Mouse (Mus musculus): Measurements from ENCODE around the gene Chp1. TPM values are rescaled to one million over a fixed set of nuclear protein-coding genes. Genes with fewer than 3 reads are reported as not detected.

The Chp1 gene
- total RNA-seq, 4 experiments from 2014 or later = 148 to 177 (median 173) TPM

DNA sequence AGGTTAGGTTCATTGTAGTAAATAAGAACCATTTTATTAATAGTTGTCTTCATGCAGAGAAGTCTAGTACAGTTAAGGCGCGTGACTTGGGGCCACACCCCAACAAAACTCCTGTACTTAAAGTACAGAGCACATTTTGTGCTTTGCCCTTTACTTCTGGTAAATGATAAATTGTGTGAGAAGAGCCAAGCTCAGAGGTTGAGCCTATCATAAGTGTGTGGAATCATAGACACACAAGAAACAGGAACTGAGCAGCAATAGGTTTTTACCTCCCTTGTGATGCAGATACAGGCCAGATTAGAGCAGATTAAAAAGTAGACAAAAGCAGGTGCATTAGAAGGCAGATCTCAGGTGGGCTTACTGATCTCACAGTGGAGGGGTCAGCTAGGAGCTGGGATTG lies 73.8 kb downstream of the Chp1 start:
- no peak for DNase-seq (ENCODE audit: low spot score in 2 of 2)

Other genes starting within 250 kb of the Chp1 start
- 1 to 10 TPM; 2.1 to 3.7 (median 3.2) TPM for gene Dll4, start 221.9 kb upstream of the Chp1 start, total RNA-seq (2022)
- 1 to 10 TPM; 5.1 to 6.4 (median 6.4) TPM for gene Chac1, start 196.5 kb upstream of the Chp1 start, total RNA-seq (2022)
- gene Ino80, start 70.0 kb upstream of the Chp1 start, total RNA-seq (2022) = 10 to 100 TPM; 20.0 to 22.2 (median 20.8) TPM
- under 1 TPM; 0.74 to 0.89 (median 0.75) TPM for gene Exd1, start 70 bp upstream of the Chp1 start, total RNA-seq (2022)
- under 1 TPM; 0.31 to 0.75 (median 0.65) TPM for gene Nusap1, start 70.6 kb downstream of the Chp1 start, total RNA-seq (2022)
- 1 to 10 TPM in 1 of 4 experiments, under 1 TPM in 3; 0.33 to 1.2 (median 0.84) TPM for gene Oip5, start 70.8 kb downstream of the Chp1 start, total RNA-seq (2022)
- gene Ndufaf1, start 115.1 kb downstream of the Chp1 start, total RNA-seq (2022) = 10 to 100 TPM; 28.8 to 35.1 (median 29.7) TPM
- gene Rtf1, start 127.4 kb downstream of the Chp1 start, total RNA-seq (2022) = 10 to 100 TPM; 53.9 to 57.2 (median 56.1) TPM
- gene Itpka, start 194.6 kb downstream of the Chp1 start, total RNA-seq (2022) = 100 to 1,000 TPM; 213 to 245 (median 228) TPM
- gene Ltk, start 212.7 kb downstream of the Chp1 start, total RNA-seq (2022) = 10 to 100 TPM; 13.4 to 17.8 (median 14.7) TPM
- gene Rpap1, start 239.8 kb downstream of the Chp1 start, total RNA-seq (2022) = 10 to 100 TPM; 18.6 to 21.5 (median 19.2) TPM